Mouse (Mus musculus): ENCODE results near the gene Ubl7. TPM values are rescaled to one million over a fixed set of nuclear protein-coding genes. Genes with fewer than 3 reads are reported as not detected.
A peak's percentile ranks its signal among the peaks of the same experiment; 100 is the strongest.

Gene Ubl7
- total and polyA plus RNA-seq, 3 experiments, result 24.7 to 81.1 (median 37.3) TPM

DNA sequence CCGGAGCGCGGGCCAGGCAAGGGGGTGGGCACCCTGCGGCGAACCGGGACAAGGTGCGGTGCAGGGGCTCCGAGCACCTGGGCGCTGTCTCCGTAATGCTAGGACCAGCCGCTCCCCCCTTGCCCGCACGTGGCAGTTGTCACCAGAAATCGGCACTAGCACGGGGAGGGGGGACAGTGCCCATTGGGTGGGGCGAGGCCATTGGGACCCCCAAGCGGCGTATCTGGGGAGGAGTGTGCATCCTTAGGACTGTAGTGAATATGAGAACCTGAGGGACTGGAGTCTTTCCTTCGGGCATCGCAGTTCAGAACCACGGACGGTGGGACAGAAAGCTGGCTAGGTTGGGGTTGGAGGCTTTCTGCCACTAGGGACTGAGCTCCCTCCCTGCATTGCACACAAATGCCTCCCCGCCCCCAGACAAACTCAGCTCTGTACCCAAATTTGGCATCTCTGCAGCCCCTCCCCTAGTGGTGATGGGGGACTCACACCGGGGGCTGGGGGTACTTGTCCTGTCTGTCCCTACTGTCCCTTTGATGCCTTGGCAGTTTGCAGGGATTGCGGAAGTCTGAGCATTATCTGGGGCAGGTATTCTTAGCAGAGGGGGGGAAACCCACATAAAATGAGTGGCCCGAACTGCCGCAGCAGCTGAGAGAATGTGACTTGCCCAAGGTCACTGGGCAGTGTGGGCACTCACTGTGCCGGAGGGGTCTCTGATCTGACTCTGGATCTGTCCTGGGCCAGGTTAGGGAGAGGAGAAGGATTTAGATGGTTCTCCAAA, 30.3 kb downstream of the Ubl7 start:
- in situ Hi-C loops (cut with MboI; ENCODE audit: low pct_ligation_motif_present, low pct_unique_long_range_greater_than_20kb, low sequenced_read_pairs) (no loop called here), dilution Hi-C loops (cut with MboI; ENCODE audit: extremely low pct_ligation_motif_present, extremely low pct_unique_long_range_greater_than_20kb, low sequenced_read_pairs) (no loop called here)
- TF ChIP-seq BHLHE40 (IDR thresholded peaks at IDR 0.05; ENCODE audit: low read depth, low read length) (peak; percentile 31; the same call in 1 of the 2 replicates), SIN3A (IDR thresholded peaks at IDR 0.05; ENCODE audit: low read length) (peak; percentile 69; the same call in 1 of the 2 replicates), HCFC1 (IDR thresholded peaks at IDR 0.05; ENCODE audit: low read depth, low read length) (no peak), MYC (IDR thresholded peaks at IDR 0.05; ENCODE audit: low read depth, low read length) (no peak), GABPA (IDR thresholded peaks at IDR 0.05; ENCODE audit: insufficient replicate concordance, low read depth, low read length) (no peak), MAZ (IDR thresholded peaks at IDR 0.05; ENCODE audit: low read depth, low read length) (peak; percentile 29; the same call in 1 of the 2 replicates), ELF1 (IDR thresholded peaks at IDR 0.05; ENCODE audit: low read depth, low read length) (peak; percentile 49; the same call in 1 of the 2 replicates), TBP (conservative IDR thresholded peaks at IDR 0.05; ENCODE audit: low read depth, low read length) (0 out of 2 replicates have a peak, but pooled peaks have one; percentile 11), ZKSCAN1 (IDR thresholded peaks at IDR 0.05; ENCODE audit: borderline replicate concordance, low read depth, low read length) (no peak), TCF12 (IDR thresholded peaks at IDR 0.05; ENCODE audit: low read depth, low read length) (peak; percentile 18; the same call in 1 of the 2 replicates), PAX5 (IDR thresholded peaks at IDR 0.05; ENCODE audit: low read length) (no peak), IRF4 (IDR thresholded peaks at IDR 0.05; ENCODE audit: low read depth, low read length) (no peak), USF1 (IDR thresholded peaks at IDR 0.05; ENCODE audit: low read depth, low read length) (no peak), ZMIZ1 (IDR thresholded peaks at IDR 0.05; ENCODE audit: low read depth, low read length) (no peak), EP300 (IDR thresholded peaks at IDR 0.05; ENCODE audit: low read length) (no peak), POLR2AphosphoS2 (IDR thresholded peaks at IDR 0.05; ENCODE audit: low read depth, low read length) (no peak), CTCF (conservative IDR thresholded peaks at IDR 0.05 in 1 of 2, IDR thresholded peaks at IDR 0.05 in 1 of 2; ENCODE audit: low read depth in 2 of 2, low read length in 2 of 2) (no peak; a peak in 1 of 4 replicates), JUND (conservative IDR thresholded peaks at IDR 0.05; ENCODE audit: low read depth, low read length) (no peak), SMC3 (IDR thresholded peaks at IDR 0.05; ENCODE audit: low read depth, low read length) (no peak), CHD2 (IDR thresholded peaks at IDR 0.05; ENCODE audit: low read length) (no peak), RAD21 (IDR thresholded peaks at IDR 0.05; ENCODE audit: low read depth, low read length) (no peak), MXI1 (IDR thresholded peaks at IDR 0.05; ENCODE audit: low read depth, low read length) (peak; percentile 87), JUN (IDR thresholded peaks at IDR 0.05; ENCODE audit: insufficient read depth, low read depth, low read length) (no peak), MAFK (IDR thresholded peaks at IDR 0.05; ENCODE audit: insufficient replicate concordance, low read length) (no peak), NELFE (IDR thresholded peaks at IDR 0.05; ENCODE audit: low read depth, low read length) (no peak), RCOR1 (conservative IDR thresholded peaks at IDR 0.05; ENCODE audit: low read depth, low read length) (no peak), ZC3H11A (IDR thresholded peaks at IDR 0.05; ENCODE audit: low read depth, low read length) (no peak), ZNF384 (IDR thresholded peaks at IDR 0.05; ENCODE audit: low read depth, low read length) (no peak), E2F4 (IDR thresholded peaks at IDR 0.05; ENCODE audit: insufficient replicate concordance, low read depth, low read length) (no peak), NRF1 (IDR thresholded peaks at IDR 0.05; ENCODE audit: low read depth, low read length) (no peak), ETS1 (conservative IDR thresholded peaks at IDR 0.05; ENCODE audit: low read depth, low read length) (no peak), MAX (IDR thresholded peaks at IDR 0.05; ENCODE audit: low read length) (no peak), MEF2A (IDR thresholded peaks at IDR 0.05; ENCODE audit: borderline replicate concordance, low read depth, low read length) (peak; percentile 54; the same call in 1 of the 2 replicates), CHD1 (IDR thresholded peaks at IDR 0.05; ENCODE audit: low read depth, low read length) (peak; percentile 3; the same call in 1 of the 2 replicates), POLR2A (IDR thresholded peaks at IDR 0.05; ENCODE audit: low read depth, low read length) (no peak), USF2 (conservative IDR thresholded peaks at IDR 0.05; ENCODE audit: low read depth, low read length) (no peak), UBTF (IDR thresholded peaks at IDR 0.05; ENCODE audit: low read depth, low read length) (0 out of 2 replicates have a peak, but pooled peaks have one; percentile 11), KAT2A (IDR thresholded peaks at IDR 0.05; ENCODE audit: insufficient replicate concordance, low read length) (no peak)
- H3K4me3 ChIP-seq (replicated peaks in 1 of 3; ENCODE audit: low read depth in 2 of 3, low read length in 2 of 3, poor library complexity in 1 of 3), result peak overlapping the region; percentile 94 to 100 (median 99)
- H3K27ac ChIP-seq (ENCODE audit: insufficient read depth, low read depth), result peak overlapping the region; percentile 96
- H3K79me2 ChIP-seq (replicated peaks; ENCODE audit: control insufficient read depth, extremely low read depth, insufficient read depth, poor library complexity, severe bottlenecking), result peaks cover 77% of the 10 kb centered on the region
- peaks cover 36 to 54% of the 10 kb centered on the region in 2 experiments for H3K36me3 ChIP-seq (replicated peaks in 1 of 2; ENCODE audit: control insufficient read depth in 1 of 2, insufficient read depth in 1 of 2, low read length in 1 of 2)
- peak overlapping the region; percentile 99 for H3K9ac ChIP-seq (ENCODE audit: insufficient read depth, low read depth)
- no peak for DNase-seq (ENCODE audit: extremely low read depth)
- peak overlapping the region; percentile 95; the same call in 1 of the 2 replicates for H3K4me2 ChIP-seq (ENCODE audit: insufficient read depth, low read depth, poor library complexity, severe bottlenecking)
- peaks cover 22 to 60% of the 10 kb centered on the region in 2 experiments for H3K4me1 ChIP-seq (ENCODE audit: control insufficient read depth in 1 of 2, insufficient read depth in 2 of 2)
- H3K9me3 ChIP-seq (replicated peaks; ENCODE audit: low read length), result no peaks in the 10 kb centered on the region
- H3K27me3 ChIP-seq (replicated peaks), result no peaks in the 10 kb centered on the region
